Mouse (Mus musculus): ENCODE results near the gene Ube2i. TPM values are rescaled to one million over a fixed set of nuclear protein-coding genes. Genes with fewer than 3 reads are reported as not detected.
"Not testable (repeated sequence)": the region's sequence is repeated elsewhere in the genome, so short reads cannot be mapped to it uniquely, and the experiment has no call there.

Gene Ube2i
- polyA plus RNA-seq, 1 experiment from 2014 or later, result 478 TPM

DNA sequence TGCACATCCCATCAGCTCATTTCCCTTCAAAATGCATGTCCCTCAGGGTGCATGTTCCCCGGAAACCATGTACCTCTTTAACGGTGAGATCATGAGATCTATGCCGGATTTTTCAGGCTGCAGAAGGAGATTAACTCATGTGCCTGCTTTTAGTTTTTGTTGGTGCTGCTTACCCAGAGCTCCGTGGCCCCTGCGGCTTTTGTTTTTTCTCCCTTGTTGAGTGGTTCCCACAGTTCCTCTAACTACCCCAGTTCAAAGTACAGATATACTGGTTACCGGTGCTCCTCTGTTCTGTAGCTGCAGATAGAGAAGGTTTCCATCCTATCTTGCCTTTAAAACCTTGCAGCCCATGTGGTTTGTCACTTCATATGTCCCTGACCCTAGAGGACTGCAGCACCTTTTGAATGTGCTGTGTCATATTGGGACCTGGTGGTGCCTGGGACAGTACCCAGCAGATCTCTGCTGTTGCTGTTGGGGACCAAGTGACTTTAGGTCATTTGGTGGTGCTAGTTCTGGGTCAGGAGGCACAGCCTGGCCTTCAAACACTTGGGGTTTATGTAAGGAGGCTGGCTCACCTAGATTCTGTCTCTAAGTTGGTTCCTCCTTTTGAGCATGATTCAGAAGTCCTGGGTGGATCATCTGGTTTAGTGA is 51.3 kb downstream of the Ube2i start:
- Histone ChIP-seq H3K36me3 (ENCODE audit: control insufficient read depth, insufficient read depth, low read length) (no peaks in the 10 kb centered on the region), H3K9ac (ENCODE audit: low read depth, low read length) (peak overlapping the region; percentile 35; the same call in 1 of the 2 replicates), H3K27ac (ENCODE audit: low read length) (no peak overlapping the region), H3K9me3 (ENCODE audit: control insufficient read depth, low read length) (no peaks in the 10 kb centered on the region), H3K4me2 (ENCODE audit: low read depth, low read length) (peak overlapping the region; percentile 55), H3K4me1 (ENCODE audit: control insufficient read depth, insufficient read depth, low read length) (peaks cover 11% of the 10 kb centered on the region), H3K27me3 (replicated peaks; ENCODE audit: control insufficient read depth, insufficient read depth, low read length) (no peaks in the 10 kb centered on the region), H3K4me3 (ENCODE audit: low read length) (peak overlapping the region; percentile 34)
- ATAC-seq, result peak; percentile 26; the same call in 1 of the 2 replicates
- 54% methylated on average over 6 of the region's 6 CpGs for WGBS

DNA sequence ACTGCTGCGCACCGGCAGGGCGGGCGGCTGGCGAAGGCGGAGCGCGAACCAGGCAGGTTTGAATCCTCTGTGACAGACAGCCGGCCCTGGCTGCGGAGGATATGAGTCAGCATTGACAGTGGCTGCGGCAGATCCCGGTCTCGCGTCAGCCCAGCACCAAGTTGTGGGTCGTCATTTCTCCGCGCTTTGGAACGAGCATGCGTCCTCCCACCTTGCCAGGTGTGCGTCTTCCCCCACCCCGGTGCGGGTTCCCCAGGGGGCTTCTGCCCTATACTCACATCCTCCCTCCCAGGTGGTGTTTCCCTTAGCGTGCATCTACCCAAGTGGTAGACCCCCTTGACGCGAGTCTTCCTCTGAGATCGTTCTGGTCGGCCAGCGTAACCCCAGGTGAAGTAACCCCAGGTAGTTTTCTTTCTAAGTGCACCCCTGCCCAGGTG is 51.9 kb downstream of the Ube2i start:
- not testable (repeated sequence) for H3K36me3 ChIP-seq (ENCODE audit: control insufficient read depth, insufficient read depth, low read length); H3K27me3 ChIP-seq (replicated peaks; ENCODE audit: control insufficient read depth, insufficient read depth, low read length); H3K27ac ChIP-seq (ENCODE audit: low read length); H3K9me3 ChIP-seq (ENCODE audit: control insufficient read depth, low read length)
- peak overlapping the region; percentile 55 for H3K4me2 ChIP-seq (ENCODE audit: low read depth, low read length)
- H3K4me3 ChIP-seq (ENCODE audit: low read length), result peak overlapping the region; percentile 34
- peaks cover 11% of the 10 kb centered on the region for H3K4me1 ChIP-seq (ENCODE audit: control insufficient read depth, insufficient read depth, low read length)
- H3K9ac ChIP-seq (ENCODE audit: low read depth, low read length), result peak overlapping the region; percentile 34; the same call in 1 of the 2 replicates
- WGBS, result 18% methylated on average over 15 of the region's 28 CpGs
- peak; percentile 92 for ATAC-seq

DNA sequence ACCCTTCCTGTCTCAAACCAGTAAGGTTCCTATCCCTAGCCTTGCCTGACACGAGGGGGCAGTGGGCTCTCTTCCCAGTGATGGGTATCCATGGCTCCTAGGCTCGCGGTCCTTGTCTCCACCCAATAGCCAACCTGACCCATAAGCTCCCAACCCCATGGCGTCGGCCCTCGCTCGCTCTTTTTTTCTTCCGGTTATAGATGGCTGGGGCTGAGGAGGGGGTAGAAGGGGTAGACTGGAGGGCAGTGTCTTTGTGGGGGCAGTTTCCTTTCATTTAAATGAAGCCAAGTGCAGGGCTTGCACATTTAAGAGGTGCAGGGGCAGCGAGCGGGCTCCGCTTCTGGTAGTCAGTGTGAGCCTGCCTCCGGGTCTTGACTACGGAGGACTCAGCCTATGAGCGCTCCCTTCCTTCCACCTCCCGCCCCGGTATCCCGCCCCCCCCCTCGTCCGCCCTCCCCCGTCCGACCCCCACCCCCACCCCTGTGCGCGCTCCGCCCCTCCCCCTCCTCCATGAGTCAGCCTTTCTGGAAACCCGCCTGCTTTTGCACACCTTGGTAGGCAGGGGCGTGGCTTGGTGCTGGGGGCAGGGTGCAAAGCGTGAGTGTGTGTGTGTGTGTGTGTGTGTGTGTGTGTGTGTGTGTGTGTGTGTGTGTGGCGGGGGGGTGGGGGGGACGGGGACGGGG is 52.5 kb downstream of the Ube2i start:
- no peak overlapping the region for H3K27ac ChIP-seq (ENCODE audit: low read length)
- H3K36me3 ChIP-seq (ENCODE audit: control insufficient read depth, insufficient read depth, low read length), result no peaks in the 10 kb centered on the region
- H3K9ac ChIP-seq (ENCODE audit: low read depth, low read length), result peak overlapping the region; percentile 60
- WGBS, result 2% methylated on average over 24 of the region's 30 CpGs
- no peaks in the 10 kb centered on the region for H3K27me3 ChIP-seq (replicated peaks; ENCODE audit: control insufficient read depth, insufficient read depth, low read length)
- H3K4me2 ChIP-seq (ENCODE audit: low read depth, low read length), result peak overlapping the region; percentile 75
- H3K4me3 ChIP-seq (ENCODE audit: low read length), result peak overlapping the region; percentile 47
- peaks cover 11% of the 10 kb centered on the region for H3K4me1 ChIP-seq (ENCODE audit: control insufficient read depth, insufficient read depth, low read length)
- peak; percentile 90 for ATAC-seq
- no peaks in the 10 kb centered on the region for H3K9me3 ChIP-seq (ENCODE audit: control insufficient read depth, low read length)

DNA sequence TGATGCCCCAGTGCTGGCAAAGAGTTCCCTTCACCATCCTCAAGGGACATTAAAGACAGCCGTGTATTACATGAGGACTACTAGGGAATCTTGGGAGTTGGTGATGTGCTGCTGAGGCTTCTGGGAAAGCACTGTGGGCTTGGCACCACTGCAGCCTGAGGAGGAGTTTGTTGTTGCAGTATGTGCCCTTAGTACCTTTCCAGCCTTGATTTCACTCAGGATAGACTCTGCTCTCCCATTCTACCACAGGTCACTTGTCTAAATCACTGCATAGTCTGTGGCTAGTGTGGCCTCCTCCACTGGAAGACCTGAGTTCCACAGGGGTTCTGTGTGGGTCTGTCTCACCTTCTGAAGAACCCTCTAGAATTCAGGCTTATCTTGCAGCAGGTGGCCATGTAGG is 53.7 kb downstream of the Ube2i start:
- 88% methylated on average over 1 of the region's 1 CpGs for WGBS
- H3K4me3 ChIP-seq (ENCODE audit: low read length), result no peak overlapping the region
- peaks cover 11% of the 10 kb centered on the region for H3K4me1 ChIP-seq (ENCODE audit: control insufficient read depth, insufficient read depth, low read length)
- no peak overlapping the region for H3K4me2 ChIP-seq (ENCODE audit: low read depth, low read length)
- peaks cover 3% of the 10 kb centered on the region; the same call in 1 of the 2 replicates for H3K36me3 ChIP-seq (ENCODE audit: control insufficient read depth, insufficient read depth, low read length)
- H3K27ac ChIP-seq (ENCODE audit: low read length), result no peak overlapping the region
- no peak overlapping the region for H3K9ac ChIP-seq (ENCODE audit: low read depth, low read length)
- no peaks in the 10 kb centered on the region for H3K9me3 ChIP-seq (ENCODE audit: control insufficient read depth, low read length)
- no peak for ATAC-seq
- H3K27me3 ChIP-seq (replicated peaks; ENCODE audit: control insufficient read depth, insufficient read depth, low read length), result no peaks in the 10 kb centered on the region

DNA sequence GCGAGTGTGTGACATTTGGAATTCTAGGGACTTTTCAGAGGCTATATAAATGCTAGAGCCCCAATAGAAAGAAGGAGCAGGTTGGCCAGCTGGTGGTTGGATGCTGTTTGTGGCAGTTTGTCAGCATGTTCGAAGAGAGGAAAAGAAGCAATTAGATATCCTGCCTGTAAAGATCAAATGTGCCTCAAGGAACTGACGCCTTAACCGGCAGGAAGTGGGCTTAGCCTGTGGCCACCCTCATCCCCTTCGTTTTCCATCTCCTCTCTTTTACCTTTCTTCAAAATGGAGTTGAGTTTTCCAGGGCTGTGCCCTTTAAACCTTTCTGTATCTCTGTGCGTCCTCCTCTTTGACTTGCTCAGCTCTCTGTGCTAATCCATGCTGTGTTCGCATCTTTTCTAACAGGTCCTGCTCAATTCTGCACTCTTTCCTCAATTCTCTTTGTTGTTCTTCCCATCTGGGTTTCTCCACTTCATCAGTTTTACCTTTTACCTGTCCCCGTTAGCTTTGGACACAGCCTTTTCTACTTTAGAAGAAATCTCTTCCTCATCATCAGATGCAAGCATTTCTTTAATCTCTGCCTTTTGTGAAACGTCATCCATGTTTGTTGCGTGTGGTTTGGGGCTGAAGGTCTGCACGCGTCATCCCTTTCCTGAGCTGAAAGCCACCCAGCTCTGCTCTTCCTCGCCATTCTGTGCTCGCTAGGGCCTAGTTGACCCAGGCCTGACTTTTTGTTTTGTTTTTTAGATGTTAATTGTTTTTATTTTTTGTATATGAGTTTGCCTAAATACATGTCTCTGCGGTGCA is 54.7 kb downstream of the Ube2i start:
- Histone ChIP-seq H3K4me3 (ENCODE audit: low read length) (no peak overlapping the region), H3K27ac (ENCODE audit: low read length) (no peak overlapping the region), H3K4me1 (ENCODE audit: control insufficient read depth, insufficient read depth, low read length) (peaks cover 11% of the 10 kb centered on the region), H3K27me3 (replicated peaks; ENCODE audit: control insufficient read depth, insufficient read depth, low read length) (no peaks in the 10 kb centered on the region), H3K36me3 (ENCODE audit: control insufficient read depth, insufficient read depth, low read length) (peaks cover 6% of the 10 kb centered on the region; the same call in 1 of the 2 replicates), H3K9ac (ENCODE audit: low read depth, low read length) (no peak overlapping the region), H3K4me2 (ENCODE audit: low read depth, low read length) (no peak overlapping the region), H3K9me3 (ENCODE audit: control insufficient read depth, low read length) (no peaks in the 10 kb centered on the region)
- WGBS, result 93% methylated on average over 15 of the region's 15 CpGs
- ATAC-seq, result no peak

DNA sequence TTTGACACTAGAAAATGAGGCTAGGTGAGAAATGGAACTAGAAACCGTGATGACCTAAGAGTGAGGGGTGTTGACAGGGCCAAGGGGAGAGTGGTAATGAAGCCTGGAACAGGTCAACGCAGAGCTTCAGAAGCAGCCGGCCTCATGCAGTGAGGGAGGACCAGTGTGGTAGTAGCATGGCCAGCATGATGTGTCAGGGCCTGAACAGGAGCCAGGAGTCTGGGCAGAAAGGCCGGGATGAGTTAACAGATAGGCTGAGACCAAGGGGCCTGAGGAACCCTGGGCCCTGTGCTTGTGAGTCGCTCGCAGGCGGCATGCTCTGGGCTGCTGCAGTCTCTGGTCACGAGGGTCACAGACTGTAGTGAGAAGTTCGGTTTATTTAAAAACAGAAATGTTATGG is 55.5 kb downstream of the Ube2i start:
- peaks cover 11% of the 10 kb centered on the region for H3K4me1 ChIP-seq (ENCODE audit: control insufficient read depth, insufficient read depth, low read length)
- WGBS, result 88% methylated on average over 9 of the region's 9 CpGs
- no peaks in the 10 kb centered on the region for H3K27me3 ChIP-seq (replicated peaks; ENCODE audit: control insufficient read depth, insufficient read depth, low read length)

DNA sequence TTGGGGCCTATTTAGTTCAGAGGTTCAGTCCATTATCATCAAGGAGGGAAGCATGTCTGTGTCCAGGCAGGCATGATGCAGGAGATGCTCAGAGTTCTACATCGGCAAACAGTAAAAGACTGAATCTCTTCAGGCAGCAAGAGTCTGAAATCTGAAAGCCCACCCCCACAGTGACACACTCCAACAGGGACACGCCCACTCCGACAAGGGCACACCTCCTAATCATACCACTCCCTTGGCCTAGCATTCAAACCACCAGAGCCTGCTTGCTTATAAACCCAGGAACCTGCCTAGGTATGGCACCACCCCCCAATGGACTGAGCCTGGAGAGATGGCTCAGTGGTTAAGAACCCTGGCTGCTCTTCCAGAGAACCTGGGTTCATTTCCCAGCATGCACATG is 59.0 kb downstream of the Ube2i start:
- peaks cover 13% of the 10 kb centered on the region; the same call in 1 of the 2 replicates for H3K36me3 ChIP-seq (ENCODE audit: control insufficient read depth, insufficient read depth, low read length)

More for the DNA sequence above, 55.5 kb downstream of the Ube2i start:
- no peak overlapping the region for H3K4me3 ChIP-seq (ENCODE audit: low read length)
- H3K36me3 ChIP-seq (ENCODE audit: control insufficient read depth, insufficient read depth, low read length), result peaks cover 9% of the 10 kb centered on the region; the same call in 1 of the 2 replicates
- ATAC-seq, result no peak
- no peak overlapping the region for H3K4me2 ChIP-seq (ENCODE audit: low read depth, low read length)
- H3K27ac ChIP-seq (ENCODE audit: low read length), result no peak overlapping the region
- H3K9me3 ChIP-seq (ENCODE audit: control insufficient read depth, low read length), result no peaks in the 10 kb centered on the region
- H3K9ac ChIP-seq (ENCODE audit: low read depth, low read length), result no peak overlapping the region

More for the DNA sequence above, 59.0 kb downstream of the Ube2i start:
- WGBS, result 90% methylated on average over 3 of the region's 3 CpGs
- no peaks in the 10 kb centered on the region for H3K9me3 ChIP-seq (ENCODE audit: control insufficient read depth, low read length)
- no peaks in the 10 kb centered on the region for H3K4me1 ChIP-seq (ENCODE audit: control insufficient read depth, insufficient read depth, low read length)
- no peak overlapping the region for H3K27ac ChIP-seq (ENCODE audit: low read length)
- no peaks in the 10 kb centered on the region for H3K27me3 ChIP-seq (replicated peaks; ENCODE audit: control insufficient read depth, insufficient read depth, low read length)
- H3K4me3 ChIP-seq (ENCODE audit: low read length), result no peak overlapping the region
- no peak overlapping the region for H3K4me2 ChIP-seq (ENCODE audit: low read depth, low read length)
- ATAC-seq, result no peak
- H3K9ac ChIP-seq (ENCODE audit: low read depth, low read length), result no peak overlapping the region

Data from intestine, embryonic 16.5 days (tissue).